Mouse (Mus musculus): Measurements from ENCODE around the gene Ceacam9.
"Not testable (repeated sequence)": the region's sequence is repeated elsewhere in the genome, so short reads cannot be mapped to it uniquely, and the experiment has no call there.

The Ceacam9 gene

GRCm38 (mm10) chr7:16721629-16722028 is at the start of gene Ceacam9:
Gene Ceacam9, plus strand, starts transcription at chr7:16721929.
- in situ Hi-C loops (cut with MboI; ENCODE audit: unreplicated experiment in 2 of 2): no loop called here

GRCm38 (mm10) chr7:16673823-16674222 is 47.9 kb upstream of the Ceacam9 start:
- in situ Hi-C loops (cut with MboI; ENCODE audit: unreplicated experiment in 2 of 2): no loop called here

GRCm38 (mm10) chr7:16674699-16675098 is 47.0 kb upstream of the Ceacam9 start:
- in situ Hi-C loops (cut with MboI; ENCODE audit: unreplicated experiment in 2 of 2): not testable (repeated sequence)

DNA sequence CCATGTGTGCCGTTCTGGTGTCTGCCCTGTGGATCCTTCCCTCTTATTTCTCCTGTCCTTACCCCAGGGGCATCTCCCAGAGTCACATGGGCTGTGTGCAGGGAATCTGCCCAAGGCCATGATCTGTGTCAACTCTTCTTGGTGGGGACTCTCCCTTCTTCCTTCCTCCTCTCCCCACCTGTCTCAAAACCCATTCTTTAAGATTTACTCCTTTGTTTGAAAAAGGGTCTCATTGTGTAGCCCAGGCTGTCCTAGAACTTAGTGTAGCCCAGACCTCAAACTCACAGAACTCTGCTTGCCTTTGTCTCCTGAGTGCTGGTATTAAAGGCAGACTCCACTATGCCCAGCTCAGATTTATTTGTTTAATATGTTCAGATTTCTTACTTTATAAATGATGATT is 46.1 kb upstream of the Ceacam9 start, which contains the start of gene Ceacam15:
TSS of gene Ceacam15 (minus strand) at position 101 of the 400 bp plus-strand sequence.
- in situ Hi-C loops (cut with MboI; ENCODE audit: unreplicated experiment in 2 of 2): no loop called here

- in situ Hi-C loops (cut with MboI; ENCODE audit: unreplicated experiment in 2 of 2): not testable (repeated sequence)
Measured at GRCm38 (mm10) chr7:16680194-16680593, 41.5 kb upstream of the Ceacam9 start.

- in situ Hi-C loops (cut with MboI; ENCODE audit: unreplicated experiment in 2 of 2): no loop called here
Measured at GRCm38 (mm10) chr7:16689196-16689595, 32.5 kb upstream of the Ceacam9 start.

DNA sequence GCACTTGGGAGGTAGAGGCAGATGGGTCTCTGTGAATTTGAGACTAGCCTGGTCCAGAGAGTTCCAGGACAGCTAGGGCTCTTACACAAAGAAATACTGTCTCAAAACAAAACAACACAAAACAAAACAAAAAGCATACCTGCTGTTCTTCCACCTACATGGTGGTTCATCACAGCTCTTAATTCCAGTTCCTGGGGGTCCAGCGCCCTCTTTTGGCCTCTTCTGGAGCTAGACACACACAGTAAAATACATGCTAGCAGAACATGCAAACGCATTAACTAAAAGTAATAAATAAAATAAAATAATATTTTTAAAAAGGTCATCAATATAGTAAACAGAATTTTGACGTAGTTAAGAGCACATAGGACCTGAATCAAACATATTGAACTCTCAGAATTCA is 26.7 kb upstream of the Ceacam9 start:
- in situ Hi-C loops (cut with MboI; ENCODE audit: unreplicated experiment in 2 of 2): loop anchor here (5.0 to 10.0 kb wide), 3 partner anchors 37 to 190 kb away; no protein-coding TSS in a partner anchor

GRCm38 (mm10) chr7:16699042-16699441 is 22.7 kb upstream of the Ceacam9 start:
- in situ Hi-C loops (cut with MboI; ENCODE audit: unreplicated experiment in 2 of 2): loop anchor here (5.0 to 10.0 kb wide), 3 partner anchors 33 to 194 kb away; no protein-coding TSS in a partner anchor

DNA sequence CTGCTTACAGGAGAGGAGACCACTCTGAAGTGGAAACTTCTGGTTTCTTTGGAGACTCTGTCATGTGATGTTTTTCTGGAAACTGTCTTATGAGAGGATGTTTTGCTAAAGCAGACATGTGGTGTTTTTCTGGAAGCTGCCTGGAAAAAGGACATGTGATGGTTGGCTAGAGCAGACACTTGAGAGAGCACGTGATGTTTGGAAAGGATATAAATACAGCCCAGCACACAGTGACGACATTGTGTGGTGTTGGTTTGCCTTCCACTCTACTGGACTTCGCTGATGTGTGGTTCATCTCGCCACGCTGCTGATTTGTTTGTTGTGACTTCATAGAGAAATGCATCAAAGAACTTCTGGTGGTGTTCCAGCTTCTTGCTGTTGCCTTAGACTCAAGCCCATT is 21.1 kb upstream of the Ceacam9 start:
- in situ Hi-C loops (cut with MboI; ENCODE audit: unreplicated experiment in 2 of 2): no loop called here

DNA sequence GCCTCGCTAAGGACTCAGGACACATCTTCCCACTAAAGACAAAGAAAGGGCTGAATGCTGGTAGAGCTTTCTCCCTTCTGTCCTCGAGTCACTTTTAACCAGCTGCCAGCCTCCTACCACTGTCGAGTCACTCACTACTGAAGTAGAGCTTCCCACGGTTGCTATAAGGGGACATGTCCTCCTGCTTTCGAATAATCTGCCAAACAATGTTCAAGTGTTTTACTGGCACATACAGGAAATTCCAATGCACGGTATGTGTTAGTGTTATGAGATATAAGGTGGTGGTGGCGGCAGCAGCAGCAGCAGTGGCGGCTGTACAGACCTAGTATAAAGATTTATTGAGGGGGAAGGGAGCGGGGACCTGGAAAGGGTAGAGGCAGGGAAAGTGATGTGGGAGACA is 15.3 kb upstream of the Ceacam9 start:
- in situ Hi-C loops (cut with MboI; ENCODE audit: unreplicated experiment in 2 of 2): no loop called here

GRCm38 (mm10) chr7:16708244-16708643 is 13.5 kb upstream of the Ceacam9 start:
- in situ Hi-C loops (cut with MboI; ENCODE audit: unreplicated experiment in 2 of 2): no loop called here

DNA sequence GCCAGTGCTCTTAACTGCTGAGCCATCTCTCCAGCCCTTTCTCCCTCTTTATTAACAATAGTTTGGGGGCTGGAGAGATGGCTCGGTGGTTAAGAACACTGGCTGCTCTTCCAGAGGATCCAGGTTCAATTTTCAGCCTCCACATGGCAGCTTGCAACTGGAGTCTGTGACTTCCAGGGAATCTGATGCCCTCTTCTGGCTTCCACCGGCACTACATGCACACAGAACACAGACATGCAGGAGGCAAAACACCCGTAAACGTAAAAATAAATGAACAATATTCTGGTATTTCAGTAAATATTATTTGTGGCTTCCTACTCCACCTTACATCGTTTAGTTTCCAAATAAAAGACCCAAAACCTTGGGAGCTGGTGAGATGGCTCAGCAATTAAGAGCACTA is 11.1 kb upstream of the Ceacam9 start:
- in situ Hi-C loops (cut with MboI; ENCODE audit: unreplicated experiment in 2 of 2): no loop called here

GRCm38 (mm10) chr7:16712633-16713415 is 8.9 kb upstream of the Ceacam9 start:
- in situ Hi-C loops (cut with MboI; ENCODE audit: unreplicated experiment in 2 of 2): no loop called here

GRCm38 (mm10) chr7:16716456-16717152 is 5.1 kb upstream of the Ceacam9 start:
- in situ Hi-C loops (cut with MboI; ENCODE audit: unreplicated experiment in 2 of 2): not testable (repeated sequence)

GRCm38 (mm10) chr7:16722490-16722889 is 761 bp downstream of the Ceacam9 start:
- in situ Hi-C loops (cut with MboI; ENCODE audit: unreplicated experiment in 2 of 2): not testable (repeated sequence)

DNA sequence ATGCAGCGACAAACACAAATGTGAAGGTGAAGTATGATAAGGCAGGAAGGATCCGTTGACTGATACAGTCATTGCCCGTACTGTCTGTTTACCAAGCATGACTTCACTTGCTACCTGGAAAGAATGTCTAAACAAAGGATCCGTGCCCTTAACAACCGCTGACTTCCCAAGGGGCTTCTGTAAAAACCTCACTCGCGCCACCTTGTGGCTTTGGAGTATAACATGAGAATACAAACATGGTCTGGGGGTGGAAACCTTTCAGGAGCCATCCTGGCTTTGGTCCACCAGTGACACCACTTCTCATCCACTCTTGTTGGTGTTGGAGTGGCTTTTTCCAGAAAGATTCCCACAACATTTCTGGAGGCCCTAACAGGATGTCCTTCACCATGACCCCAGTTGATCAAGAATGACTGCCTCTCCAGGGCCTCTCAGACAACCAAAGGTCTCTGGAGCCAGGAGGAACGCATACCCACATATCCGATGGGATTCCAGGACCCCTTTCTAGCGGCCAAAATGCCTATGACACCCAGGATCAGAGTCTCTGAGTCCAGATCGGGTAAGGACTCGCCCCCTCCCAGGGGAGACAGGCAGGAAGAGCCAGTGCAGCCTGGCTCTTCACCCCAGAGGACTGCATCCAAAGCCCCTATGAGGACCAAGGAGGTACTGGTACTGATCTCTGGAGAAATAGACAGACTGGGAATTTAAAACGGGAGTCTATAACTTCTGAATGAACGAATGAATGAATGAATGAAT is 7.0 kb downstream of the Ceacam9 start:
- in situ Hi-C loops (cut with MboI; ENCODE audit: unreplicated experiment in 2 of 2): loop anchor here in 1 of 2 experiments (5.0 kb wide), 1 partner anchor 326 kb away; the partner anchor contains the start of gene Zc3h4

- in situ Hi-C loops (cut with MboI; ENCODE audit: unreplicated experiment in 2 of 2): loop anchor here in 1 of 2 experiments (5.0 kb wide), 1 partner anchor 327 kb away; the partner anchor contains the start of gene Zc3h4
Measured at GRCm38 (mm10) chr7:16729563-16729962, 7.8 kb downstream of the Ceacam9 start.

DNA sequence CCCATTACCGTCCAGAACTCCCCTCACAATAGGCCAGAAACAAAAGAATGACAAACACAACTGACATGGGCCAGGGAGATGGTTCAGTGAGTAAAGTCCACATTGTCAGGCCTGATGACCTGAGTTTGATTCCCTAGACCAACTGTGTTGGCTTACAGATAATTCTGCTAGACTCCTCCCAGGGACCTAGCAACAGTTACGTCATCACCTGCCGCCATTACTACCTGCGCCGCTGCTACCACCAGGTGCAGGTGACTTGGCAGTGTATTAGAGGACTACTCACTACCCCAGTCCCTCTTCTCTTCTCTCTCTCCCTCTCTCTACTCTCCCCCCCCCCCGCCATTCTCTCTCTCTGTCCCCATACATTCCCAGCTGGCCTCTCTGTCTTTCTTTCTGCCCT is 9.1 kb downstream of the Ceacam9 start:
- in situ Hi-C loops (cut with MboI; ENCODE audit: unreplicated experiment in 2 of 2): loop anchor here in 1 of 2 experiments (5.0 kb wide), 2 partner anchors 33 to 98 kb away; no protein-coding TSS in a partner anchor

- in situ Hi-C loops (cut with MboI; ENCODE audit: unreplicated experiment in 2 of 2): loop anchor here in 1 of 2 experiments (5.0 kb wide), 2 partner anchors 35 to 100 kb away; no protein-coding TSS in a partner anchor
Measured at GRCm38 (mm10) chr7:16731893-16732422, 10.2 kb downstream of the Ceacam9 start.

DNA sequence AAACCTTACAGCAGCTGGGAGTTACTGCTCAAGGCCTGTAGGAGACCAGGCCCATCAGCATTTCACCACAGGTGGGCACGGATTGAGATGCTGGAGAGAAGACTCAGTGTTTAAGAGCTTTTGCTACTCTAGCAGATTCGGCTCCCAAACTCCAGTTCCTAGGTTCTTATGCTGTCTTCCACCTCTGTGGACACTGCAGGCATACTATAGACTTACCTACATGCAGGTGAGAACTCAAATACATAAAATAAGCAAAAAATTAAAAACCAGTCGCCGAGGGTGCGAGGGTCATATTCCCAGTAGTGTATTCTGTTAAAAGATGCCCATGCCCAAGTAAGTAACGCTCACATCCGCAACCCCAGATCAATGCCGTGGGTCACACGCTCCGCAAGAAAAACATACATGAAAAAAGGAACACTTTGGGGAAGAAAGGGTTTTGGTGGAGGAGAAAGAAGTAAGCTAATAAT is 15.9 kb downstream of the Ceacam9 start:
- in situ Hi-C loops (cut with MboI; ENCODE audit: unreplicated experiment in 2 of 2): no loop called here

Measured in v-Abl transformed pro-B cells (cell line).